Mouse (Mus musculus) urinary bladder, postnatal 36 days (tissue): Measurements from ENCODE around the gene Trpm2.
A peak's percentile ranks its signal among the peaks of the same experiment; 100 is the strongest.
"Not testable (repeated sequence)": the region's sequence is repeated elsewhere in the genome, so short reads cannot be mapped to it uniquely, and the experiment has no call there.

Source experiments
- DNase-seq, 2 experiments: peaks; one replicate each; pipeline ENCODE4 v3.0.0; 2022; ENCODE audit warnings: low spot score in 2 of 2, mixed read lengths in 1 of 2

Gene Trpm2

GRCm38 (mm10) chr10:77978351-77979350 is 8.3 kb upstream of the Trpm2 start, which contains the start of gene 1810043G02Rik:
Gene 1810043G02Rik (plus strand): TSS chr10:77978524.
- DNase-seq = peak; percentile 99

- no peak for DNase-seq
These were observed 6.2 kb upstream of the Trpm2 start for GRCm38 (mm10) chr10:77976458-77977150.

- no peak for DNase-seq
These were observed 5.3 kb upstream of the Trpm2 start for GRCm38 (mm10) chr10:77975653-77976052.

GRCm38 (mm10) chr10:77974811-77975210 is 4.4 kb upstream of the Trpm2 start:
- no peak for DNase-seq

GRCm38 (mm10) chr10:77974323-77974722 is 4.0 kb upstream of the Trpm2 start:
- peak in 1 of 2 experiments; percentile 31 for DNase-seq

GRCm38 (mm10) chr10:77971709-77972553 is 1.6 kb upstream of the Trpm2 start:
- DNase-seq = no peak

- peak; percentile 60 to 71 for DNase-seq
These were observed 828 bp upstream of the Trpm2 start for GRCm38 (mm10) chr10:77971191-77971590.

- no peak for DNase-seq
These were observed 414 bp downstream of the Trpm2 start for GRCm38 (mm10) chr10:77969973-77970325.

- DNase-seq = peak in 1 of 2 experiments; percentile 39
These were observed 940 bp downstream of the Trpm2 start for GRCm38 (mm10) chr10:77969274-77969972.

- DNase-seq = no peak
These were observed 6.4 kb downstream of the Trpm2 start for GRCm38 (mm10) chr10:77963971-77964370.

GRCm38 (mm10) chr10:77962725-77963124 is 7.6 kb downstream of the Trpm2 start:
- no peak for DNase-seq

GRCm38 (mm10) chr10:77950468-77950867 is 19.9 kb downstream of the Trpm2 start:
- not testable (repeated sequence) for DNase-seq

GRCm38 (mm10) chr10:77939685-77940084 is 30.7 kb downstream of the Trpm2 start:
- DNase-seq = no peak

GRCm38 (mm10) chr10:77927375-77927774 is 43.0 kb downstream of the Trpm2 start:
- no peak for DNase-seq

GRCm38 (mm10) chr10:77926140-77926539 is 44.2 kb downstream of the Trpm2 start:
- DNase-seq = peak; percentile 62 to 66

GRCm38 (mm10) chr10:77922681-77923080 is 47.7 kb downstream of the Trpm2 start:
- no peak for DNase-seq

GRCm38 (mm10) chr10:77921009-77921408 is 49.4 kb downstream of the Trpm2 start:
- no peak for DNase-seq

GRCm38 (mm10) chr10:77916636-77917335 is 53.6 kb downstream of the Trpm2 start:
- DNase-seq = peak; percentile 46 to 52

GRCm38 (mm10) chr10:77913292-77913691 is 57.1 kb downstream of the Trpm2 start:
- DNase-seq = no peak

- DNase-seq = peak in 1 of 2 experiments; percentile 55
These were observed 57.8 kb downstream of the Trpm2 start for GRCm38 (mm10) chr10:77912605-77913004.
